Mouse (Mus musculus) cerebellum, postnatal 10 days (tissue): ENCODE measurements around the gene Camkmt.

Experiments
- DNase-seq, 2 experiments: peaks; one replicate each; pipeline ENCODE4 v3.0.0; 2021; ENCODE audit warnings: mixed read lengths in 2 of 2

The Camkmt gene

GRCm38 (mm10) chr17:85374834-85375176 is 284.5 kb downstream of the Camkmt start:
- no peak for DNase-seq

- no peak for DNase-seq
Measured at GRCm38 (mm10) chr17:85375523-85375922, 285.2 kb downstream of the Camkmt start.

- no peak for DNase-seq
Measured at GRCm38 (mm10) chr17:85377496-85377895, 287.1 kb downstream of the Camkmt start.

- no peak for DNase-seq
Measured at GRCm38 (mm10) chr17:85379101-85379500, 288.7 kb downstream of the Camkmt start.

GRCm38 (mm10) chr17:85381578-85382223 is 291.3 kb downstream of the Camkmt start:
- no peak for DNase-seq

- no peak for DNase-seq
Measured at GRCm38 (mm10) chr17:85382344-85382743, 292.0 kb downstream of the Camkmt start.

GRCm38 (mm10) chr17:85382906-85383305 is 292.6 kb downstream of the Camkmt start:
- DNase-seq: no peak

GRCm38 (mm10) chr17:85393091-85393890 is 302.9 kb downstream of the Camkmt start:
- no peak for DNase-seq

GRCm38 (mm10) chr17:85393891-85394321 is 303.6 kb downstream of the Camkmt start:
- DNase-seq: no peak

- no peak for DNase-seq
Measured at GRCm38 (mm10) chr17:85395502-85395901, 305.1 kb downstream of the Camkmt start.

GRCm38 (mm10) chr17:85400751-85401150 is 310.4 kb downstream of the Camkmt start:
- no peak for DNase-seq

- DNase-seq: no peak
Measured at GRCm38 (mm10) chr17:85405161-85405560, 314.8 kb downstream of the Camkmt start.

- DNase-seq: no peak
Measured at GRCm38 (mm10) chr17:85406195-85406594, 315.8 kb downstream of the Camkmt start.

GRCm38 (mm10) chr17:85428831-85429230 is 338.5 kb downstream of the Camkmt start:
- DNase-seq: no peak

GRCm38 (mm10) chr17:85432923-85433322 is 342.6 kb downstream of the Camkmt start:
- no peak for DNase-seq

- no peak for DNase-seq
Measured at GRCm38 (mm10) chr17:85443036-85443435, 352.7 kb downstream of the Camkmt start.

GRCm38 (mm10) chr17:85454419-85454983 is 364.1 kb downstream of the Camkmt start:
- DNase-seq: no peak

- DNase-seq: no peak
Measured at GRCm38 (mm10) chr17:85455063-85455462, 364.7 kb downstream of the Camkmt start.

- DNase-seq: no peak
Measured at GRCm38 (mm10) chr17:85458075-85458474, 367.7 kb downstream of the Camkmt start.

GRCm38 (mm10) chr17:85458589-85458988 is 368.2 kb downstream of the Camkmt start:
- DNase-seq: no peak

- DNase-seq: no peak
Measured at GRCm38 (mm10) chr17:85461577-85461976, 371.2 kb downstream of the Camkmt start.

- no peak for DNase-seq
Measured at GRCm38 (mm10) chr17:85463497-85464392, 373.4 kb downstream of the Camkmt start.
